Mouse (Mus musculus) testis, adult 2 months (tissue): ENCODE results near the gene Wnk1.

Experiments used
- CTCF ChIP-seq: fragments of 200-500 bp; IDR thresholded peaks from 2 replicates; pipeline ENCODE4 v1.5.1; 2012; ENCODE audit warnings: low read depth, mild to moderate bottlenecking, inconsistent platforms, low read length, moderate library complexity; ENCODE audit not compliant: control insufficient read depth, insufficient read depth, insufficient replicate concordance
- POLR2A ChIP-seq: fragments of 200-500 bp; IDR thresholded peaks from 2 replicates; pipeline ENCODE4 v1.6.1; 2012; ENCODE audit warnings: low read depth, mild to moderate bottlenecking, inconsistent platforms, low read length, moderate library complexity; ENCODE audit not compliant: control insufficient read depth

GRCm38 (mm10) chr6:120082251-120082950, 43.9 kb upstream of the Wnk1 start:
- TF ChIP-seq CTCF (no peak), POLR2A (no peak)
